Mouse (Mus musculus) myocyte (in vitro differentiated cells): ENCODE measurements at regions not wholly inside any gene's neighbourhood (a gene's known extent, or its start where the extent isn't known, plus 50 kb on each side); places are given as distances from the start of the nearest gene placed in this dataset.

Experiments
- CEBPB ChIP-seq: IDR thresholded peaks from 2 replicates; pipeline ENCODE4 v1.6.1; 2011; ENCODE audit warnings: mild to moderate bottlenecking, moderate library complexity; ENCODE audit not compliant: poor library complexity, insufficient read depth, severe bottlenecking
- E2F4 ChIP-seq: IDR thresholded peaks from one replicate; pipeline ENCODE4 v1.6.1; 2011; ENCODE audit warnings: mild to moderate bottlenecking, control low read depth, moderate library complexity; ENCODE audit not compliant: insufficient read depth
- MAX ChIP-seq: IDR thresholded peaks from one replicate; pipeline ENCODE4 v1.6.1; 2011; ENCODE audit warnings: low read depth, mild to moderate bottlenecking, control low read depth
- MYOG ChIP-seq, 3 experiments: IDR thresholded peaks; one replicate each; pipeline ENCODE4 v1.6.1; 2011; ENCODE audit warnings: control low read depth in 2 of 3, low read depth in 2 of 3, mild to moderate bottlenecking in 2 of 3; ENCODE audit not compliant: insufficient read length in 2 of 3, control insufficient read depth in 1 of 3, insufficient read depth in 1 of 3
- POLR2A ChIP-seq: IDR thresholded peaks from one replicate; pipeline ENCODE4 v1.6.1; 2011; ENCODE audit warnings: low read depth, mild to moderate bottlenecking, control low read depth, moderate library complexity; ENCODE audit not compliant: insufficient read length
- POLR2AphosphoS2 ChIP-seq: IDR thresholded peaks from one replicate; pipeline ENCODE4 v1.6.1; 2011; ENCODE audit warnings: low read depth, control low read depth; ENCODE audit not compliant: insufficient read length
- REST ChIP-seq: IDR thresholded peaks from one replicate; pipeline ENCODE4 v1.6.1; 2011; ENCODE audit warnings: mild to moderate bottlenecking, control low read depth, moderate library complexity; ENCODE audit not compliant: insufficient read depth, insufficient read length
- TCF12 ChIP-seq: IDR thresholded peaks from one replicate; pipeline ENCODE4 v1.6.1; 2011; ENCODE audit warnings: mild to moderate bottlenecking, control low read depth; ENCODE audit not compliant: poor library complexity, insufficient read depth, severe bottlenecking
- TCF3 ChIP-seq: IDR thresholded peaks from one replicate; pipeline ENCODE4 v1.6.1; 2011; ENCODE audit warnings: low read depth, control low read depth; ENCODE audit not compliant: insufficient read length
- USF1 ChIP-seq: IDR thresholded peaks from one replicate; pipeline ENCODE4 v1.6.1; 2011; ENCODE audit warnings: low read depth, mild to moderate bottlenecking, control low read depth, moderate library complexity

GRCm38 (mm10) chr4:33645217-33645616 lies 279.2 kb upstream of the Cnr1 start:
- no peak for TF ChIP-seq POLR2A
- TF ChIP-seq TCF3 = no peak
- TF ChIP-seq USF1 = no peak
- TF ChIP-seq TCF12 = no peak
- no peak for TF ChIP-seq MAX
- no peak for TF ChIP-seq CEBPB
- no peak for TF ChIP-seq POLR2AphosphoS2
- TF ChIP-seq E2F4 = no peak
- TF ChIP-seq REST = no peak
- no peak for TF ChIP-seq MYOG (IDR thresholded peaks at IDR 0.05; ENCODE audit: control insufficient read depth in 1 of 3, insufficient read depth in 1 of 3, insufficient read length in 2 of 3, low read depth in 2 of 3)
